In genomic region chr5:72250180-72250579, GRCm38 (mm10) we compare ENCODE assay signal across 27 mouse cellular contexts.
DNase-seq lines count a peak whose midpoint lies in the region; ATAC-seq and TF ChIP-seq lines count a peak whose summit lies in the region.
"Had no signal": no experiment of that assay in that cellular context is flagged by ENCODE, and none has a peak within 500 bp of the region (broad histone marks: within the 10 kb centered on the region; RNA-seq: fewer than 3 reads in every experiment).

No protein-coding gene starts in this region.

- H3ac ChIP-seq in C2C12 (ENCODE audit: control insufficient read depth, insufficient read length, low read depth) (no peak overlapping the region), myocyte (ENCODE audit: control insufficient read depth, insufficient read length) (no peak overlapping the region)

- 95% methylated on average over 1 of the region's 1 CpGs for WGBS in intestine, embryonic 15.5 days
- WGBS in heart, embryonic 10.5 days = 62% methylated on average over 1 of the region's 1 CpGs

- H3K9ac ChIP-seq in intestine, embryonic 15.5 days = no peak overlapping the region
- H3K9ac ChIP-seq: embryonic facial prominence, embryonic 12.5 days; forebrain, postnatal 0 days; limb, embryonic 12.5 days; midbrain, embryonic 12.5 days had no signal

- no peaks in the 10 kb centered on the region for H3K9me3 ChIP-seq in intestine, embryonic 15.5 days
- no peaks in the 10 kb centered on the region for H3K9me3 ChIP-seq in heart, embryonic 10.5 days
- H3K9me3 ChIP-seq: embryonic facial prominence, embryonic 12.5 days; hindbrain, embryonic 10.5 days; limb, embryonic 12.5 days; megakaryocyte, embryonic 14.5 days; midbrain, embryonic 12.5 days had no signal

- H3K27ac ChIP-seq in intestine, embryonic 15.5 days = no peak overlapping the region
- no peak overlapping the region for H3K27ac ChIP-seq in heart, embryonic 10.5 days
- H3K27ac ChIP-seq: embryonic facial prominence, embryonic 12.5 days; hindbrain, embryonic 10.5 days; layer of hippocampus, adult 2 months; left cerebral cortex, adult 2 months; limb, embryonic 12.5 days; midbrain, embryonic 12.5 days had no signal

- no peaks in the 10 kb centered on the region for H3K27me3 ChIP-seq in C2C12 (ENCODE audit: control insufficient read depth, insufficient read depth, insufficient read length)
- no peaks in the 10 kb centered on the region for H3K27me3 ChIP-seq in myocyte (ENCODE audit: control insufficient read depth, insufficient read depth, insufficient read length)
- H3K27me3 ChIP-seq in intestine, embryonic 15.5 days (replicated peaks) = no peaks in the 10 kb centered on the region
- no peaks in the 10 kb centered on the region for H3K27me3 ChIP-seq in heart, embryonic 10.5 days (ENCODE audit: insufficient read depth, poor library complexity, severe bottlenecking)
- H3K27me3 ChIP-seq: embryonic facial prominence, embryonic 12.5 days; limb, embryonic 12.5 days; megakaryocyte, embryonic 14.5 days; midbrain, embryonic 12.5 days had no signal

- DNase-seq in 3T3-L1 (ENCODE audit: low read depth, low spot score) = peak; percentile 97
- peak; percentile 33 for DNase-seq in brain, adult 2 months (ENCODE audit: low read depth, low spot score)
- no peak for DNase-seq in heart, embryonic 10.5 days (ENCODE audit: low spot score)
- no peak for DNase-seq in MN1 (ENCODE audit: low spot score)
- DNase-seq: cerebellum, adult 11 months; cerebellum, adult 9-11 months; embryo, embryonic 11 days; forebrain, postnatal 0 days; gastrocnemius, postnatal 10 days; heart, postnatal 14 days; kidney, adult 11 months; kidney, postnatal 36 days; lung, postnatal 36 days; thymus, postnatal 4 days had no signal

- ATAC-seq in intestine, embryonic 15.5 days = no peak
- ATAC-seq: CD4-positive, CD25-positive, alpha-beta regulatory T cell, adult 4 months; forebrain, postnatal 0 days; hindbrain, embryonic 16.5 days had no signal

- TF ChIP-seq CTCF in C2C12 (IDR thresholded peaks at IDR 0.05; ENCODE audit: control insufficient read depth, insufficient read depth, insufficient read length) = no peak

- TF ChIP-seq POLR2A in myocyte (IDR thresholded peaks at IDR 0.05; ENCODE audit: insufficient read length, low read depth) = no peak

- H3K79me3 ChIP-seq in C2C12 (ENCODE audit: low read depth) = no peaks in the 10 kb centered on the region

- H3K4me3 ChIP-seq in C2C12 (ENCODE audit: insufficient read depth, poor library complexity, severe bottlenecking) (no peak overlapping the region), myocyte (no peak overlapping the region)
- no peak overlapping the region for H3K4me3 ChIP-seq in intestine, embryonic 15.5 days (replicated peaks)
- H3K4me3 ChIP-seq in heart, embryonic 10.5 days = no peak overlapping the region
- H3K4me3 ChIP-seq: embryonic facial prominence, embryonic 12.5 days; hindbrain, embryonic 10.5 days; layer of hippocampus, adult 2 months; left cerebral cortex, adult 2 months; limb, embryonic 12.5 days; megakaryocyte, embryonic 14.5 days; midbrain, embryonic 12.5 days had no signal

- no peaks in the 10 kb centered on the region for H3K4me1 ChIP-seq in intestine, embryonic 15.5 days (replicated peaks)
- no peaks in the 10 kb centered on the region for H3K4me1 ChIP-seq in heart, embryonic 10.5 days
- H3K4me1 ChIP-seq: embryonic facial prominence, embryonic 12.5 days; hindbrain, embryonic 10.5 days; limb, embryonic 12.5 days; megakaryocyte, embryonic 14.5 days; midbrain, embryonic 12.5 days had no signal

- H3K79me2 ChIP-seq in C2C12 (ENCODE audit: control insufficient read depth, insufficient read depth) = no peaks in the 10 kb centered on the region
- H3K79me2 ChIP-seq in myocyte (ENCODE audit: control insufficient read depth, insufficient read depth) = no peaks in the 10 kb centered on the region

- no peak overlapping the region for H3K4me2 ChIP-seq in myocyte (ENCODE audit: low read depth)
- H3K4me2 ChIP-seq in intestine, embryonic 15.5 days (replicated peaks) = no peak overlapping the region
- H3K4me2 ChIP-seq: embryonic facial prominence, embryonic 12.5 days; limb, embryonic 12.5 days; liver, embryonic 11.5 days; midbrain, embryonic 12.5 days had no signal

- H3K36me3 ChIP-seq in C2C12 (ENCODE audit: control insufficient read depth, insufficient read depth) (peaks cover 21% of the 10 kb centered on the region), myocyte (ENCODE audit: control insufficient read depth, insufficient read depth) (peaks cover 4% of the 10 kb centered on the region)
- H3K36me3 ChIP-seq in intestine, embryonic 15.5 days = no peaks in the 10 kb centered on the region
- 0 out of 2 replicates have a peak, but pooled peaks cover 16% of the 10 kb centered on the region for H3K36me3 ChIP-seq in heart, embryonic 10.5 days
- H3K36me3 ChIP-seq: midbrain, embryonic 12.5 days had no signal

TF ChIP-seq in C2C12, 6 proteins besides CTCF, POLR2A, EP300 and RAD21:
- no peak for TF ChIP-seq MYOG (IDR thresholded peaks at IDR 0.05; ENCODE audit: control insufficient read depth, extremely low read depth, insufficient read length)
- TF ChIP-seq USF1 (IDR thresholded peaks at IDR 0.05; ENCODE audit: low read depth) = peak; percentile 56
- TF ChIP-seq FOSL1 (IDR thresholded peaks at IDR 0.05; ENCODE audit: insufficient read depth, low read length, poor library complexity, severe bottlenecking) = peak; percentile 33
- TF ChIP-seq CEBPB (IDR thresholded peaks at IDR 0.05; ENCODE audit: low read depth) = peak; percentile 89

TF ChIP-seq in myocyte, 11 proteins besides CTCF, POLR2A, EP300 and RAD21:
- no peak for TF ChIP-seq E2F4 (IDR thresholded peaks at IDR 0.05; ENCODE audit: insufficient read depth)
- TF ChIP-seq CEBPB (IDR thresholded peaks at IDR 0.05; ENCODE audit: insufficient read depth, poor library complexity, severe bottlenecking) = peak; percentile 73; the same call in 1 of the 2 replicates
- TF ChIP-seq USF1 (IDR thresholded peaks at IDR 0.05; ENCODE audit: low read depth) = peak; percentile 13

Comparison
In these comparisons a context has a peak if more than half of its experiments do, and no peak if none do; other contexts are left out.
1. DNase-seq: peak in 3T3-L1 (single experiment) and brain, adult 2 months (single experiment); none in heart, embryonic 10.5 days (single experiment) and MN1 (single experiment).